Mouse (Mus musculus): Measurements from ENCODE around the gene Etnk2.
A peak's percentile ranks its signal among the peaks of the same experiment; 100 is the strongest.

- TF ChIP-seq CTCF (IDR thresholded peaks at IDR 0.05; ENCODE audit: insufficient read depth, low read length) (no peak), POLR2A (IDR thresholded peaks at IDR 0.05; ENCODE audit: borderline replicate concordance, extremely low read depth, low read depth, low read length) (peak; percentile 53; the same call in 1 of the 2 replicates)
Observed at GRCm38 (mm10) chr1:133422615-133423161, 59.3 kb downstream of the Etnk2 start.

Data from lung, adult 2 months (tissue).